Mouse (Mus musculus): Measurements from ENCODE around the gene Brox.

Gene Brox

GRCm38 (mm10) chr1:183267666-183268065 lies 29.4 kb downstream of the Brox start:
- no peak for DNase-seq

DNA sequence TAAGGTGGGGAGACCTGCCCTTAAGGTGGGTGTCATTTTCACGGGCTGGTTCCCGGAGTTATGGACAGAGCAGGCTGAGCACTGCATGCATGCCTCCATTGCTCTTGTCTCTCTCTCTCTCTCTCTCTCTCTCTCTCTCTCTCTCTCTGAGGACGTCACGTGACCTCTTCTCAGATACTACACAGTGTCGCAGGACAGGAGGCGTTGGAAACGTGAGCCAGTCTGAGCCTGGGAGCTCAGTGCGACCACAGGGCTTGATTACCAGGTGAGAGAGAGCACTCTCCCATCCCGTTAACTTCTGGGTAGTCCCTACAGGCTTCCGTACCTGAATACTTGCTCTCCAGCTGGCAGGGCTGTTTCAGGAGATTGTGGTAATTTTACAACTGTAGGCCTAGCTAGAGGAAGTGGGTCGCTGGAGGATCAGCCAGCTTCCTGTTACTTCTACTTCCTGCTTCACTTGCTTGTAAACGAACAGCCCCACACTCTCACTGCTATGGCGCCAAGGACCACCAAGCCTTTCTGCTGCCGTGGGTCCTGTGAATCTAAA lies 31.1 kb downstream of the Brox start:
- DNase-seq, result peak; percentile 6 to 9

GRCm38 (mm10) chr1:183264145-183265008 lies 32.7 kb downstream of the Brox start:
- peak; percentile 19 to 27 for DNase-seq

- no peak for DNase-seq
Measured at GRCm38 (mm10) chr1:183252574-183252973, 44.5 kb downstream of the Brox start.

DNA sequence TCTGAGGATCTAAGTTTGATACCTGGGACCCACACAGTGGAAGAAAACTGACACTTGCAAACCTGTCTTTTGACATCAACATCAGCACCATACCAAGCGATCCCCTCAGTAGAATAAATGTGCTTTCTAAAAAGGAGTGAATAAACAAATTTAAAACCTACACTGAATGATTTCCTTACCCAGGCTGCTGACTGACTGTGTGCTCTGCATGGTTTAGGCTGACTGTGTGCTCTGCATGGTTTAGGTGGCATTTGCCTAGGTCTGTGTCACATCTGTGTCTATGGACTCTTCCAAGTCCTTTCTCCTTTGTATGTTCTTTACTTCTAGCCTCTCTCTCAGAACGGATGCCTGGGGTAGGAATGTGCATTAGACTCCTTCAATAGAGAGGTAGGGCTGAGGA lies 45.3 kb downstream of the Brox start:
- DNase-seq, result no peak

DNA sequence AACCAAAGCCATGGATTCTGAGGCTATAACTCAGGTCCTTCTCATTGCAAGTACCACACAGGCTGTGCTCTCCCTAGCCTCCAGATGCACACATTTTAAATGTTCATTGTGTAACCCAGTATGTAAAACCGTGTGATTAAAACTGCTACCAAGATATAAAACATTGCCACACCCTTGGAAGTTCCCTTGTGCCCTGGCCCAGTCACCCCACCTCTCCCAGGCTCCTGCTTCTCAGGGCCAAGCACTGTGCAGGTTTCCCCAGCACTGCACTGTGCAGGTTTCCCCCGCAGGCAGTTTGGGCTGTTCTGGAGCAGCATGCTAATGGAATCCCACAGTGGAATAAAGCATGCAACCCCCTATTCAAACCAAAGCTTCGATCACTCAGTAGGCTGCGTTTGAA lies 46.5 kb downstream of the Brox start:
- DNase-seq, result no peak

GRCm38 (mm10) chr1:183248144-183248543 lies 48.9 kb downstream of the Brox start:
- DNase-seq, result no peak

GRCm38 (mm10) chr1:183243293-183243692 lies 53.8 kb downstream of the Brox start:
- no peak for DNase-seq

DNA sequence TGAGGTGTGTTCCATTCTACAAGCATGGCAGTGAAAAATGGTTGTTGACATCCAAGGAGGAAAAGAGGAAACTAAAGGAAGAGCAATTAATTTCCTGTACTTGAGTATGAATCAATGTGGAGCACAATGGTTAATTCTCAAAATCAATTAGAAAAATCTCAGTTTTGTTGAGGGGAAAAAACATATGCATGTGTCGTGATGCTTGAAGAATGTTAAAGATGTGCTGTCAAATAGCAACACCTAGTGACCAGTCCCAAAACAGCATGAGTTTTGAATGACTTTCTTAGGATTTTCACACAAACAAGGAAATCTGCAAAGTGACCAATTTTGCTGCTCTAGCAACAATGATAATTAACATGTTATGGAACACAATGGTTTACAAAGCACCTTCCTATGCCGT lies 59.2 kb downstream of the Brox start:
- DNase-seq, result no peak

GRCm38 (mm10) chr1:183236460-183236859 lies 60.6 kb downstream of the Brox start:
- no peak for DNase-seq

DNA sequence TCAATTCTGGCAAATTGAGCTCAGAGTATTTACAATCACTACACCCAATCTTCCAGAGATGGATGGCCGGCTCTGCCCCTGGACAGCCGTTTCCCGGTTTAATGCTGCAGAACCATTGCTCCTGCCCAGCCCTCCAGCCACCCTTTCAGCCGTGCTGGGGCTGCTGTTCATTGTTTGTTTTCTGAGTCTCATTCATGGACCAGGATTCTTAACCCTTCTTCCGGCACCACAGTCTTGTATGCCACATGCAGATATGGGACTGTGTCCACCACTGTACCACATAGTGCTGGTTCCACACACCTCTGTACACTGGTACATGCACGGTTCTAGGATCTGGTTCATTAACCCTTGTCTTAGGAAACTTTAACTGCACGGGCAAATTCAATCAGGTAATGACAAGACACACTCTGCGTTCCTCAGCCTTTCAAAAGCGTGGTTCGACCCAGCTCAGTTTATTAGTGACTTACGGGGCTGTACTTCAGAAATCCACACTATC lies 63.3 kb downstream of the Brox start:
- DNase-seq, result no peak

GRCm38 (mm10) chr1:183232985-183233678 lies 63.9 kb downstream of the Brox start:
- no peak for DNase-seq

DNA sequence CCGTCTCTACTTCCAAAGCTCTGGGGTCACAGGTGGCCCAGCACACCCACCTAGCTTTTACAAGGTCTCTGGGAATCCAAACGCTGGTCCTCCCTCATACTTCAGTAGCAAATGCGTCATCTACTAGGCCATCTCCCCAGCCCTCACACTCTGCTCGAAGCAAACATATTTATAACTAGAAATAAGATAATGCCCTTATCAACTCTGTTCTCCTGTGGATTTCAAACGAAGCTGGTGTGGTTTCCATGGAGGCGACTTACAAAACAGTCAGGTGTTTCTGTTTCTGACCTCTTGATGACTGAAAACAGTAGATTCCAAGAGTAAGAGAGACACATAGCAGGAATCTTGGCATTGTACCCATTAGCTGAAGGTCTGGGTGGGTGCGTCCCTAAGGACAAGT lies 69.6 kb downstream of the Brox start:
- peak in 1 of 2 experiments; percentile 23 for DNase-seq
